Mouse (Mus musculus) heart, postnatal 0 days (tissue): ENCODE data around the gene Gm42791. TPM values are rescaled to one million over a fixed set of nuclear protein-coding genes. Genes with fewer than 3 reads are reported as not detected.

Source experiments
- ATAC-seq: fragments of 200-750 bp; cut with Nextera tagmentation; 2 replicates; pipeline ENCODE4 v1.8.0; 2017; ENCODE audit warnings: low read depth, moderate number of reproducible peaks, moderate library complexity; ENCODE audit not compliant: insufficient read depth
- DNase-seq: peaks from one replicate; pipeline ENCODE4 v3.0.0-alpha.2; 2016; ENCODE audit warnings: low spot score
- H3K27ac ChIP-seq: fragments of 300-500 bp; sonication (generic); 2 replicates; pipeline ENCODE4 v1.5.1; 2014; ENCODE audit warnings: low read depth, mild to moderate bottlenecking
- H3K27me3 ChIP-seq: fragments of 300-500 bp; sonication (generic); 2 replicates; pipeline ENCODE4 v1.6.1; 2014; ENCODE audit warnings: low read length, mixed read lengths; ENCODE audit not compliant: control insufficient read depth, insufficient read depth
- H3K36me3 ChIP-seq: fragments of 300-500 bp; sonication (generic); replicated peaks from 2 replicates; pipeline ENCODE4 v1.6.1; 2014; ENCODE audit warnings: low read length, mixed read lengths; ENCODE audit not compliant: control insufficient read depth, insufficient read depth
- H3K4me1 ChIP-seq: fragments of 300-500 bp; sonication (generic); 2 replicates; pipeline ENCODE4 v1.6.1; 2014; ENCODE audit warnings: antibody characterized with exemption; ENCODE audit not compliant: control insufficient read depth, insufficient read depth
- H3K4me2 ChIP-seq: fragments of 300-500 bp; sonication (generic); 2 replicates; pipeline ENCODE4 v1.6.1; 2014; ENCODE audit warnings: low read depth, mild to moderate bottlenecking, low read length, moderate library complexity
- H3K4me3 ChIP-seq: fragments of 300-500 bp; sonication (generic); 2 replicates; pipeline ENCODE4 v1.5.1; 2014; ENCODE audit warnings: low read depth, low read length
- H3K9ac ChIP-seq: fragments of 300-500 bp; sonication (generic); replicated peaks from 2 replicates; pipeline ENCODE4 v1.6.1; 2014; ENCODE audit warnings: low read depth, low read length, mixed read lengths
- H3K9me3 ChIP-seq: fragments of 300-500 bp; sonication (generic); replicated peaks from 2 replicates; pipeline ENCODE4 v1.6.1; 2016; ENCODE audit warnings: low read length; ENCODE audit not compliant: control insufficient read depth
- CTCF ChIP-seq: IDR thresholded peaks from 2 replicates; pipeline ENCODE4 v1.5.1; 2016; ENCODE audit warnings: antibody characterized with exemption, control low read depth, low read depth
- EP300 ChIP-seq: IDR thresholded peaks from 2 replicates; pipeline ENCODE4 v1.6.1; 2016; ENCODE audit warnings: antibody characterized with exemption, low read depth
- WGBS: fragments of 180-500 bp; shearing (Covaris S2); extraction: QIAGEN DNeasy Blood & Tissue Kit; methylation state at CpG from one replicate; pipeline ENCODE4 v1.1.7; 2014; 5-methylcytosine and 5-hydroxymethylcytosine counted together
- polyA plus RNA-seq: library from polyadenylated mRNA; unstranded; fragments of >200 nt; fragmentation: Nextera tagmentation; extraction: Ambion mirVana; gene quantifications from 2 replicates; pipeline ENCODE4 v1.2.1, GENCODE M21; 2015
- total RNA-seq: library from RNA; depleted of rRNA; stranded (reverse); fragments of >200 nt; gene quantifications from 2 replicates; pipeline ENCODE4 v1.2.3, GENCODE M21; 2014; ENCODE audit warnings: low replicate concordance

Gene Gm42791
- total and polyA plus RNA-seq, 2 experiments from 2014 or later, result 1.00 TPM; not detected in 1

DNA sequence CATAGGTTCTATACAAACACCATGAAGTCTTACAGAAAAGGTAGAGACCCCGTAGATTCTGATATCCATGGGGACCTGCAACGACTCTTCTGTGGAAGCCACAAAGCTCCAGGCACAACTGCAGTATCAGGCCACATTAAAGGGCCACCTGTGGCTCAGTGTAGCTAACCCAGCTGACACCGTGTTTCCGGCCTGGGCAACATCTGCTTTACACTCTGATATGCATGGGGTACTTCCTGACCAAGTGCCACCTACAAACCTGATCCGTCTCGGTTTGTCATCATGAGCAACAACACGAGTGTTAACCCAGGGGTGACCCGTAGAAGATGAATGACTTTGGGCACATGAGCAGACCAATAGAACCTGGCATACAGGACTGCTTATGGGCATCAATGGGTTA is 18.1 kb downstream of the Gm42791 start:
- ATAC-seq (no peak), DNase-seq (no peak)
- Histone ChIP-seq H3K27me3 (no peaks in the 10 kb centered on the region), H3K4me3 (no peak overlapping the region), H3K9me3 (no peaks in the 10 kb centered on the region), H3K27ac (peak overlapping the region; percentile 59; the same call in 1 of the 2 replicates), H3K4me1 (peaks cover 7% of the 10 kb centered on the region; the same call in 1 of the 2 replicates), H3K36me3 (no peaks in the 10 kb centered on the region), H3K9ac (no peak overlapping the region), H3K4me2 (no peak overlapping the region)
- WGBS, result 82% methylated on average over 8 of the region's 8 CpGs
- TF ChIP-seq CTCF, result no peak
- TF ChIP-seq EP300, result no peak

DNA sequence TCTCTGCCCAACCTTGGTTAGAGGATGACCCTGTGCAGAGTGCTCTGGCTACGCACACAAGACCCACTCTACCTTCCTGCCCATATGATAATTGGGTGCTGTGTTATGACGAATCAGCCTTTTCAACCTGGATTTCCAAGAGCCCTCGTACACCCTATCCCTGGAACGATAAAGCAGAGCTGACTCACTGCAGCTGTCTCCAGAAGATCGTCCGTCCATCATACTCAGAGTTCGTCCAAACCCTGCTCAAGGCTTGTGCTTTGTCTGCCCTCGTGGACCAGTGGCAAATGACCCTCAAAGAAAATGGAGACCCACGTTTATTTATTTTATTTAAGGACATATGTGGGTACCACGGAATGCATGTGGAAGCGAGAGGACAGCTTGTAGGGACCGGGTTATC is 19.9 kb downstream of the Gm42791 start:
- no peak overlapping the region for H3K4me3 ChIP-seq
- ATAC-seq (no peak), DNase-seq (no peak)
- H3K27ac ChIP-seq, result no peak overlapping the region
- no peaks in the 10 kb centered on the region for H3K9me3 ChIP-seq
- TF ChIP-seq CTCF (no peak), EP300 (no peak)
- H3K4me2 ChIP-seq, result no peak overlapping the region
- H3K9ac ChIP-seq, result no peak overlapping the region
- peaks cover 7% of the 10 kb centered on the region; the same call in 1 of the 2 replicates for H3K4me1 ChIP-seq
- H3K36me3 ChIP-seq, result no peaks in the 10 kb centered on the region
- WGBS, result 84% methylated on average over 12 of the region's 12 CpGs
- no peaks in the 10 kb centered on the region for H3K27me3 ChIP-seq

DNA sequence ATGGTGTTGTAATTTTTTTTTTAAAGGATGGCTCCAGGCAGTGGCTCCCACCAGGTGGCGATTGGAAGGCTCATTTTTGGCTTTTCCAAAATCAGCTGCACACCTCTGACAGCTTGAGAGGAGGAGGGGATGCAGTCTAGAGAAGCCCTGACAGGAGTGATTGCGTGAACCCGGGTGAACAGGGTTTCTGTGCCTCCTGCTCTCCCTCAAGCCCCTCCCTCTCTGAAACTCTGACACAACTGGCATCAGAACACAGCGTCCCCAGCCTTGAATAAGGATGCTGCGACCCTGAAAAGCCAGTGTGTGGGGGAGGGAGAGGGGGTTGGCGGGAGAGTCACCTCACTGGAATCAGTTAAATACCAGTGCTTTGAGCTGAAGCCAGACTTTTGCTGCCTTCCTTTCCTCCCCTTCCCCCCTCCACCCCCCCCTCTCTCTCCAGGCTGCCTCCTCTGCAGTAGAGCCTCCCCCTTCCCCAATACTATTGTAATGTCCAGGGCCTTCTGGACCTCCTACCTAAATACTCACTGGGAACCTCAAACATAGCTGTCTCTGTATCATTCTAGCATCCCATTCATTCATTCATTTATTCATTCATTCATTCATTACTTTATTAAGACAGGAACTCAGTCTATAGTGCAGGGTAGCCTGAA is 21.8 kb downstream of the Gm42791 start:
- TF ChIP-seq EP300, result no peak
- no peak for TF ChIP-seq CTCF
- DNase-seq, result no peak
- Histone ChIP-seq H3K27ac (no peak overlapping the region), H3K4me2 (no peak overlapping the region), H3K4me3 (no peak overlapping the region), H3K9ac (no peak overlapping the region), H3K36me3 (no peaks in the 10 kb centered on the region), H3K4me1 (peaks cover 4% of the 10 kb centered on the region; the same call in 1 of the 2 replicates), H3K9me3 (no peaks in the 10 kb centered on the region), H3K27me3 (no peaks in the 10 kb centered on the region)
- WGBS, result 20% methylated on average over 6 of the region's 6 CpGs
- no peak for ATAC-seq

DNA sequence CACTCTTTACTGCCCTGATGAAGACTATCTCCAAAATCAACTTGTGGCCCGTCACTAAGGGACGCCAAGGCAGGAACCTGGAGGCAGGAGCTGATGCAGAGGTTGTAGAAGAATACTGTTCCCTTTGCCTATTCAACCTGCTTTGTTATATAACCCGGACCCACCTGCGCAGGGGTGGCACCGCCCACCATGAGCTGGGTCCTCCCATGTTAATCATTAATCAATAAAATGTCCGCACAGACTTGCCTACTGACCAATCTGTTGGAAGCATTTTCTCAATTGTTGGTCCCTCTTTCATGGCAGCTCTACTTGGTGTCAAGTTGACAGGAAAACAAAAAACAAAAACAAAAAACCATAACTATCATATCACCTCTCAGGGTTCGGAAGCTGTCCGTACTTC is 22.8 kb downstream of the Gm42791 start:
- Histone ChIP-seq H3K4me2 (no peak overlapping the region), H3K9me3 (no peaks in the 10 kb centered on the region), H3K9ac (no peak overlapping the region), H3K36me3 (no peaks in the 10 kb centered on the region), H3K27me3 (no peaks in the 10 kb centered on the region), H3K27ac (no peak overlapping the region), H3K4me3 (no peak overlapping the region), H3K4me1 (no peaks in the 10 kb centered on the region)
- WGBS, result 88% methylated on average over 8 of the region's 8 CpGs
- ATAC-seq, result no peak
- no peak for TF ChIP-seq CTCF
- no peak for TF ChIP-seq EP300
- no peak for DNase-seq

DNA sequence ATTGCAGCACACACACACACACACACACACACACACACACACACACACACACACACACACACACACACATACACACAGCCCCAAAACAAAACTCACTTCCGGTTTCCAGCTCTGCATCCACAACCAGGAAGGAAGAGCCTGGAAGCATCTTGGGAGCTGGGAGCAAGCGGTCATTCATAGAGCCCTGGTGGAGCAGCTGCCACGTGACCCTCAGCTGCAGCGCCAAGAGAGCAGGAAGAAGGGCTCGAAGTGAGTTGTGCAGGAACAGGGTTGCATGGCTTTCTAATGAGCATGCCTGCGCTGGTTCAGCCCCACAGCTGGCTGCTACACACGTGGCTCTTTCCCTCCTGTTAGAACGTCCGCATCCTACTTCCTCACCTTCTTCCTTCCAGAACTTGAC is 25.3 kb downstream of the Gm42791 start:
- Histone ChIP-seq H3K4me1 (peaks cover 5% of the 10 kb centered on the region; the same call in 1 of the 2 replicates), H3K36me3 (no peaks in the 10 kb centered on the region), H3K27ac (no peak overlapping the region; the same call in 1 of the 2 replicates), H3K9ac (no peak overlapping the region), H3K9me3 (no peaks in the 10 kb centered on the region), H3K4me3 (no peak overlapping the region), H3K4me2 (no peak overlapping the region), H3K27me3 (no peaks in the 10 kb centered on the region)
- 41% methylated on average over 9 of the region's 9 CpGs for WGBS
- no peak for TF ChIP-seq EP300
- no peak for TF ChIP-seq CTCF
- no peak for DNase-seq
- ATAC-seq, result peak; percentile 48; the same call in 1 of the 2 replicates
